Mouse (Mus musculus) adrenal gland (tissue): ENCODE results near the gene Bfar.
"Not testable (repeated sequence)": the region's sequence is repeated elsewhere in the genome, so short reads cannot be mapped to it uniquely, and the experiment has no call there.

Experiments used
- intact Hi-C: fragments of 180-260 bp; cut with DNase I; formaldehyde crosslinking; loops from one replicate; pipeline ENCODE4 v1.15.1; 2025
- long read RNA-seq, 2 experiments: library from polyadenylated mRNA; unstranded; transcript quantifications; one replicate each; pipeline ENCODE4 v2.0.0; 2020; ENCODE audit warnings: borderline replicate concordance in 1 of 2; ENCODE audit not compliant: insufficient replicate concordance in 1 of 2

Bfar gene
- long read RNA-seq, experiment 1, transcript Bfar-201 (8 exons, 3,003 nt): major isoform, 39 of 54 reads
- long read RNA-seq, experiment 1, partial matches to known transcripts: 12 of 54 reads
- long read RNA-seq, experiment 1, other reads (novel, unspliced or antisense): 1 of 54 reads
- long read RNA-seq, experiment 2, transcript Bfar-201 (8 exons, 3,003 nt): major isoform, 26 of 37 reads
- long read RNA-seq, experiment 2, partial matches to known transcripts: 6 of 37 reads
- long read RNA-seq, experiment 2, other reads (novel, unspliced or antisense): 4 of 37 reads

- intact Hi-C loops: no loop called here
Observed at GRCm38 (mm10) chr16:13671685-13672385, at the start of gene Bfar, which contains the start of gene 3110001I22Rik. Gene Bfar (plus strand): TSS chr16:13671858. Gene 3110001I22Rik (plus strand): TSS chr16:13671929.

DNA sequence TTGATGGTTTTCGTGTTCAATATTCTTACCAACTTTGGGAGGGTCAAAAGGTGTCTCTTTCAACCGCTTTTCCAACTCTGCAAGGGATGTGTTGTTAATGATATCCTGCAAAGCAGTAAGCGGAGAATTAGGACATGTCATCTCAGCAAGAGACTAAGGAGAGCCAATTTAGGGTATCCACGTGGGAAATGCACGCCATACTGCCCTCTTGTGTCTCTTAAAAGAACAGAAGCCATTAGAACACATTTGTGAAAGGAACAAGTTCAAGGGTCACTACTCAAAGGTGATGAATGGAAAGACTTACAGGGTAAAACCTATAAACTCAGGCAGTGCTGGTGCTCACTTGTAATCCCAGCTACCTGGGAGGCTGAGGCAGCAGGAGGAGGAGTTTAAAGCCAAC lies 43.3 kb upstream of the Bfar start:
- intact Hi-C loops: loop anchor here (5.0 to 10.0 kb wide), 2 partner anchors 96 to 184 kb away; no protein-coding TSS in a partner anchor

DNA sequence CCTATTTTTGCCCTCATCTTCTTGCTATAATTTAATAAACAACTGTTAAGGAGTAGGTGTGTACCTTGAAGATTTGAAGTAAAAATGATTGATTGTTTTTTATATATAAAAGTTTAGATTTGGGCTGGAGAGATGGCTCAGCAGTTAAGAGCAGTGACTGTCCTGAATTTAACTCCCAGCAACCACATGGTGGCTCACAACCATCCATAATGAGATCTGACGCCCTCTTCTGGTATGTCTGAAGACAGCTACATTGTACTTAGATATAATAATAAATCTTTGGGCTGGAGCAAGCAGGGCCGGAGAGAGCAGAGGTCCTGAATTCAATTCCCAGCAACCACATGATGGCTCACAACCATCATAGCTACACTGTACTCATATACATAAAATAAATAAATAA lies 33.5 kb upstream of the Bfar start:
- intact Hi-C loops: not testable (repeated sequence)

DNA sequence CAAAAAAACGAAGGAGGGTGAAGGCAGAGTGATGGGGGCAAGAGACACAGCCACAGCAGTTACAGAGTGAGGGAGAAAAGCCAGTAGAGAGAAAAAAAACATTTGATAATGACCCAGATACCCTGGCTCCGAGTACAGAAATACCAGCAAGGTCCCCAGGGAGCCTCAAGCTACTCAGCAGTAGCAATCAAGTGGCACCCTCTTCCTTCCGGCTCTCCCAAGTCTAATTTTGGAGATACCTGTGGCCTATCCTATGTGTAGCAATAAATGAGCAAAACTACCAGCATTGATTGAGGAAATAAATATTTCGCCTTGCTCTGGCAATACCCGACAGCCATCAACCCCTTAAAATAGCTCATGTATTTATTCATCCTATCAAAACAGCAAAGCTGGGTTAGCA lies 32.1 kb upstream of the Bfar start:
- intact Hi-C loops: no loop called here

GRCm38 (mm10) chr16:13640064-13640463 lies 31.6 kb upstream of the Bfar start:
- intact Hi-C loops: no loop called here

DNA sequence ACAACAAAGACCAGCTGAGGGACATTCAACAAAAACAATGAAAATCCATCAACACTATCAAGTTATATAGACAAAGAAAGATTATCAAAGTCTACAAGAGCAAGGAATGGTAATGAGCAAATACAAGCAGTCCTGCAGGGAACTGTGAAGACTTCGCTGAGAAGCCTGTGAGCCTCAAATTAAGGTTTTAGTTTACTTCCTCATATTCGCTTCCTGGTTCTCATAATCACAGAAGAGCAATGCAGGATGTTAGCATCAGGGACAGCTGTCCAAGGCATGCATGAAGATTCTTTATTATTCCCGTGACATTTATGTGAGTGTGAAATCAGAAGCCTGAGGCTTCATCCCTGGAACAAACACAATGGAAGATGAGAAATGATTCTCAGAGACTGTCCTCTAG lies 27.2 kb upstream of the Bfar start:
- intact Hi-C loops: no loop called here

DNA sequence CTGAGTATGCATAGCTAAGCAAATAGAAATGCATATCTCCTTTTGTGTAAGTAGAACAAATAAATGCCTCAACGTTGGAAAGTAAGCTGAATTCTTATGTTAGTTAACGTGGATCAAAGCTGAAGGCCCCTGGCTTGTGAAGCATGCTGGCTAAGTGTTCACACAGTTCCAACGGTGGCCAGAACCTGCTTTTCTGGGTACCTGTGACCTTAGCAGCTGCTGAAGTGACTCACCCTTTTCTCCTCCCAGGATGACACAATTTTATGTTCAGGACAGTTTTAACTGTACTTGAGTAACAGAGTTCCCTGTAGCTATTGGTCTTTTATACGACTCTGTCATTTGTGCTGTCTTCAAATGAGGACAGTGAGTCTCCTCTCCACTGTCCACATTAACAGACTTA lies 25.7 kb upstream of the Bfar start:
- intact Hi-C loops: no loop called here

- intact Hi-C loops: no loop called here
Observed at GRCm38 (mm10) chr16:13658886-13659285, 12.8 kb upstream of the Bfar start.

DNA sequence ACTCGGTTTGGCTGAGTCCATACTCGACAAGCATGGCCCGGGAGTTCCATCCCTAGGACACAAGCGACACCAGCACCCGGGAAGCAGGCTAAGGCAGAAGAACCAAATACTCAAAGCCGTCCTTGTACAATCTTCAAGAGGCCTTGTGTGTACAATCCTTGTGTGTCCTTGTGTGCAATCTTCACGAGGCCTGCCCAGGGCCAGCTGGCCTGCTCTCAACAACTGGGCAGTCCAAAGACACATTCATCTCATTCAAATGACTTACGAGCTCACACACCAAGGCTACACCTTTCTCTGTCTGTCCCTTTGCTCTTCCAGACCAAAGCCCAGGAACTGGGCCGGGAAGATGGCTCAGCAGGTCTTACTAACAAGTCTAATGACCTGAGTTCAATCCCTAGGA lies 10.9 kb upstream of the Bfar start:
- intact Hi-C loops: no loop called here

- intact Hi-C loops: no loop called here
Observed at GRCm38 (mm10) chr16:13667878-13668343, 3.7 kb upstream of the Bfar start, which contains the start of gene Parn. Gene Parn (minus strand): TSS chr16:13668170.

DNA sequence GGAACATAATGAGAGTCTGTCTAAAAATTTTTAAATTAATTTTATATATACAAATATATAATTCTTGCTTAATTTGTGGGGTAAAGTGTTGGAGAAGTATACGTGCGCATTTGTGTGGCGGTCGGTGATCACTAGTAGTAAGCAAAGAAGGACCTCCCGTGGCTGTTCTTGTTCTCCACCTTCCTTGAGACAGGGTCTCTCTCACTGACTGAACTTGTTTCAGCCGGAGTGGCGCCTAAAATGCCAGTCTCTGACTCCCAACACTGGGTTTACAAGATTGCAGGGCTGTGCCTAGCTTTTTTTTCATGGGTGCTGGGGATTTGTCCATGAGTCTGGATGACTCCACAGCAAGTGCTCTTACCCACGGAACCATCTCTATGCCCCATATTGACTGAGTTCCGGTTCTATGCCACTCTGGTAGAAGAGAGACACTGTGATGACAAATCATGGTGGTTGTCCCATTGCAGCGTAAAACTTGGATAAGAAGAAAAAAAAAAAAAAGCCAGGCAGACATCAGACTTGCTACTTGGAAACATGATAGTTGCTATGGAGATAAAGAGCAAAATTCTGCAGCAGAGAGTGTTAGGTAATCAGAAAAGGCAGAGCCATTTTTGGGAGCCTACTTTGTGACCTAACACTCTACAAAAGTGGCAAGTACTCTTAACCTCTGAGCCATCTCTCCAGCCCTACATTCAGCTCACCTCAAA lies 3.1 kb upstream of the Bfar start:
- intact Hi-C loops: no loop called here

DNA sequence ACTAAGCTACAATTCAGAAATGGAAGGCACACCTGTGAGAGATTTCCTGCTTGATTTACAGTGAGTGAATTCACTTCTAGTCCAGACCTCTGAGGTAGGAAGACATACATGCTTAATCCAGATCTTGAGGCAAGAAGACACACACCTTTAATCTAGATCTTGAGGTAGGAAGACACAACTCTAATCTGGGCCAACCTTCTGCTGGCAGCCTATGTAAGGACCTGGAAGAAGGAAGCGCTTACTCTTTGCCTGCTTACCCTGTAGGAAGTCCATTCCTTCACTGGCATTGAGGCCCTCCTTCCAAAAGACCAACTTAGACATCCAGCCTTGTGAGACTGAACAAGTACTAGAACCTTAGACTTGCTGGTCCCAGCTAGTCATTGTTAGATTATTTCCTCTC lies 2.4 kb upstream of the Bfar start:
- intact Hi-C loops: no loop called here

- intact Hi-C loops: not testable (repeated sequence)
Observed at GRCm38 (mm10) chr16:13670896-13671295, 762 bp upstream of the Bfar start.

DNA sequence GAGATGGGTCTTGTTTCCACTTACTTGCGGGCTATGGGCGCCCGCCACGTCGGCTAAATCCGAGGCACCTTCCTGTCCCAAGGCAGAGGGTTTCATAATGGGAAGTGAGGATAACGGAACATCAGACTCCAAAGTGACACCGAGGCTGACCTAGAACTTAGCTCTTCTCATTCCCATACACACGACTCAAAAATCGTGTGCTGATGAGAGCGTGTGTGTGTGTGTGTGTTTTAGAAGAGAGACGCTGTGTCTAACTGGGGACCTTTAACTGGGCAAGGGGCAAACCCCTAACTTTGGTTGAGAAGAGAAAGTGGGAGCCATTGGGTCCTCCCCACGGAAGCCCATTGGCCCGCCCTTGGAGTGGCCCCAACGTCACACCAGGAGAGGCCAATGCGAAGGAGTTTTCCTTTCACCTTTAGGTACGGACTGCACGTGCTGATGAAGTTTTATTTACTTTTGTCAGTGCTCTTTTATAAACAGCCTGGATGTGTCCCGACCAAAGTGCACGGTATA lies 784 bp downstream of the Bfar start:
- intact Hi-C loops: no loop called here

- intact Hi-C loops: no loop called here
Observed at GRCm38 (mm10) chr16:13673114-13673513, 1.5 kb downstream of the Bfar start.

GRCm38 (mm10) chr16:13674511-13674910 lies 2.9 kb downstream of the Bfar start:
- intact Hi-C loops: no loop called here

GRCm38 (mm10) chr16:13678601-13679319 lies 7.1 kb downstream of the Bfar start:
- intact Hi-C loops: no loop called here

DNA sequence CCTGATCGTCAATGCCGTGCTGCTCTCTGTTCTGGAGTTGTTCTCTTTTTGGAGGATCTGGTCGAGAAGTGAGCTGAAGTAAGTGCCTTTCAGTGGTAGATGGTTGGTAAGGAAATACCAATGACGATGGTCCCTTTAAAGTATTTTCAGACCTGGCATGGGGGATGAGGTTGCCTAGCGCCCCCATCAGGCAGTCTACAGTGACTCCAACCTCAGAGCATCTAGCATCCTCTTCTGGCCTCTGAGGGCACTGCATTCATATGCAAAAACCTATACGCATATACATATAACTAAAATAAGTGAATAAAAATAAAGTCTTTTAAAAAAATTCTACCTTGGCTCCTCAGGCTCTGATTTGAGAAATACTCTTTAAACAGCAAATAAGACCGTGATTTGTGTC lies 27.3 kb downstream of the Bfar start:
- intact Hi-C loops: no loop called here

DNA sequence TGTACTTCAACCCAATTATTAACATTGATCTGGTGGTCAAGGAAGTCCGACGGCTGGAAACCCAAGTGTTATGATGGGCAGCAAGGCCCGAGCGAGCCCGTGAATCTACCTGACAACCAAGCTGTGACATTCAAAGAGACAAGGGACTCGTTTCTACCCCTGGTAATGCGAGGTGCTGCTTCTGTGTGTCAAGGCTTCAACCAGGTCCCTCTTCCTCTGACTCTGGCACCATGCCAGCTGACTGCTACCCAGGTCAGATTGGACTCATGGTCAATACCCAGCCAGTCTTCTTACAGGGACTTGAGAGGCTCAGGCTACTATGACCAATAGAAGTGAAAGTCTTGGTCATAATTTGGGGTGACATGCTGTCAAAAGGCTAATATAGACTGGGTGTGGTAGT lies 30.5 kb downstream of the Bfar start:
- intact Hi-C loops: no loop called here

GRCm38 (mm10) chr16:13704676-13705075 lies 33.0 kb downstream of the Bfar start:
- intact Hi-C loops: no loop called here

DNA sequence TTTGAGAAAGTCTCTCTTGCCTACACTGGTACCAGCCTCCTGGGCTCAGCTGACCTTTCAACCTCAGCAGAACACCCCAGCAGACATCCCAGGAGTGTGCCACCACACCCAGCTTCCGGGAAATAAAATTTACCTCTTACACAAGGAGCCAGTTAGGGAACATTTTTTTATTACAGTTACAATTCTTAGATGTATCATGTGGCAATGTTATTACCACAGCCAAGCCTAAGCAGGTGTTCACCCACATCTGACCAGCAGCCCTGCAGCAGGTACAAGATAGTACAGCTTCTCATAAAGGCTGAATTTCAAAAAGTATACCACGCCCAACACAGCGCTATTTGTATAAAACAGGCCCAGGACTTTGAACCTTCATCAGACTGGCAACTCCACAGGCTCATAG lies 43.3 kb downstream of the Bfar start:
- intact Hi-C loops: no loop called here
